Mouse (Mus musculus): ENCODE measurements around the gene Jpt1. TPM values are rescaled to one million over a fixed set of nuclear protein-coding genes. Genes with fewer than 3 reads are reported as not detected.

The Jpt1 gene
- total RNA-seq, 2 experiments from 2014 or later = 81.3 to 86.5 TPM

Small RNA genes lying within 50 kb of the gene (microRNA-seq; reads per million reads assigned to microRNA genes)
- 0 reads per million in 2 experiments for gene Mir3968 (ENCODE audit: borderline number of aligned reads in 2 of 2)

Other genes starting within 250 kb of the Jpt1 start
- gene Grin2c, start 247.1 kb downstream of the Jpt1 start, total RNA-seq (2021) = 10 to 100 TPM in 1 of 2 experiments, 1 to 10 TPM in 1; 2.2 to 10.6 TPM
- 1,000 to 10,000 TPM; 1,063 to 1,343 TPM for gene Fdxr, start 237.3 kb downstream of the Jpt1 start, total RNA-seq (2021)
- gene Fads6, start 216.7 kb downstream of the Jpt1 start, total RNA-seq (2021) = 10 to 100 TPM; 43.9 to 59.6 TPM
- not detected for gene Otop2, start 207.2 kb downstream of the Jpt1 start, total RNA-seq (2021)
- under 1 TPM; 0.36 to 0.74 TPM for gene Ush1g, start 192.3 kb downstream of the Jpt1 start, total RNA-seq (2021)
- not detected for gene Otop3, start 179.7 kb downstream of the Jpt1 start, total RNA-seq (2021)
- gene Hid1, start 146.6 kb downstream of the Jpt1 start, total RNA-seq (2021) = 10 to 100 TPM; 31.4 to 65.8 TPM
- gene Cdr2l, start 132.5 kb downstream of the Jpt1 start, total RNA-seq (2021) = 100 to 1,000 TPM; 159 to 181 TPM
- gene Mrpl58, start 110.6 kb downstream of the Jpt1 start, total RNA-seq (2021) = 100 to 1,000 TPM; 133 to 137 TPM
- gene Atp5h, start 94.4 kb downstream of the Jpt1 start, total RNA-seq (2021) = 100 to 1,000 TPM; 595 to 747 TPM
- gene Kctd2, start 94.3 kb downstream of the Jpt1 start, total RNA-seq (2021) = 10 to 100 TPM; 44.1 to 71.4 TPM
- under 1 TPM; 0.20 to 0.61 TPM for gene Trim80, start 73.8 kb downstream of the Jpt1 start, total RNA-seq (2021)
- gene Slc16a5, start 51.9 kb downstream of the Jpt1 start, total RNA-seq (2021) = not detected
- gene Armc7, start 38.7 kb downstream of the Jpt1 start, total RNA-seq (2021) = 10 to 100 TPM in 1 of 2 experiments, 1 to 10 TPM in 1; 7.9 to 11.1 TPM
- gene Nt5c, start 22.5 kb downstream of the Jpt1 start, total RNA-seq (2021) = 100 to 1,000 TPM in 1 of 2 experiments, 10 to 100 TPM in 1; 68.7 to 154 TPM
- 100 to 1,000 TPM; 219 to 240 TPM for gene Sumo2, start 21.9 kb upstream of the Jpt1 start, total RNA-seq (2021)
- 10 to 100 TPM; 33.2 to 43.0 TPM for gene Nup85, start 50.0 kb upstream of the Jpt1 start, total RNA-seq (2021)
- gene Mrps7, start 89.5 kb upstream of the Jpt1 start, total RNA-seq (2021) = 100 to 1,000 TPM; 105 to 107 TPM
- 10 to 100 TPM; 25.6 to 27.0 TPM for gene Gga3, start 89.7 kb upstream of the Jpt1 start, total RNA-seq (2021)
- gene Mif4gd, start 98.6 kb upstream of the Jpt1 start, total RNA-seq (2021) = 100 to 1,000 TPM in 1 of 2 experiments, 10 to 100 TPM in 1; 85.4 to 145 TPM
- gene Slc25a19, start 113.9 kb upstream of the Jpt1 start, total RNA-seq (2021) = 100 to 1,000 TPM; 108 to 204 TPM
- 100 to 1,000 TPM in 1 of 2 experiments, 10 to 100 TPM in 1; 97.2 to 132 TPM for gene Grb2, start 194.2 kb upstream of the Jpt1 start, total RNA-seq (2021)